Mouse (Mus musculus) lung, postnatal 10 days (tissue): ENCODE data around the gene Thtpa.

Experiments used
- DNase-seq: peaks from one replicate; pipeline ENCODE4 v3.0.0; 2021

The Thtpa gene

GRCm38 (mm10) chr14:55148363-55148915 is 53.9 kb downstream of the Thtpa start:
- peak; percentile 67 for DNase-seq
